Mouse (Mus musculus): Measurements from ENCODE around the gene Nol12. TPM values are rescaled to one million over a fixed set of nuclear protein-coding genes. Genes with fewer than 3 reads are reported as not detected.

The Nol12 gene
- total RNA-seq, 1 experiment from 2014 or later: 18.9 TPM

GRCm38 (mm10) chr15:78984286-78984778 is 49.6 kb downstream of the Nol12 start:
- ATAC-seq (ENCODE audit: extremely low read depth, insufficient number of reproducible peaks, low FRiP score, poor library complexity, severe bottlenecking): no peak

GRCm38 (mm10) chr15:78986536-78987220 is 51.9 kb downstream of the Nol12 start:
- no peak for ATAC-seq (ENCODE audit: extremely low read depth, insufficient number of reproducible peaks, low FRiP score, poor library complexity, severe bottlenecking)

- no peak for ATAC-seq (ENCODE audit: extremely low read depth, insufficient number of reproducible peaks, low FRiP score, poor library complexity, severe bottlenecking)
Observed at GRCm38 (mm10) chr15:78988499-78988971, 53.8 kb downstream of the Nol12 start.

- ATAC-seq (ENCODE audit: extremely low read depth, insufficient number of reproducible peaks, low FRiP score, poor library complexity, severe bottlenecking): no peak
Observed at GRCm38 (mm10) chr15:78989152-78990092, 54.7 kb downstream of the Nol12 start.

GRCm38 (mm10) chr15:78990093-78990463 is 55.3 kb downstream of the Nol12 start:
- no peak for ATAC-seq (ENCODE audit: extremely low read depth, insufficient number of reproducible peaks, low FRiP score, poor library complexity, severe bottlenecking)

GRCm38 (mm10) chr15:78990970-78991525 is 56.3 kb downstream of the Nol12 start:
- ATAC-seq (ENCODE audit: extremely low read depth, insufficient number of reproducible peaks, low FRiP score, poor library complexity, severe bottlenecking): no peak

GRCm38 (mm10) chr15:78992235-78992634 is 57.5 kb downstream of the Nol12 start:
- ATAC-seq (ENCODE audit: extremely low read depth, insufficient number of reproducible peaks, low FRiP score, poor library complexity, severe bottlenecking): no peak

GRCm38 (mm10) chr15:78992925-78993324 is 58.2 kb downstream of the Nol12 start:
- no peak for ATAC-seq (ENCODE audit: extremely low read depth, insufficient number of reproducible peaks, low FRiP score, poor library complexity, severe bottlenecking)

Other genes starting within 250 kb of the Nol12 start
- gene Elfn2, start 216.2 kb upstream of the Nol12 start, total RNA-seq (2017): not detected in 2 replicates
- gene Mfng, start 161.5 kb upstream of the Nol12 start, total RNA-seq (2017): 36.5 and 38.8 TPM in 2 replicates
- 5.0 and 7.2 TPM in 2 replicates for gene Card10, start 131.9 kb upstream of the Nol12 start, total RNA-seq (2017)
- not detected in 2 replicates for gene Cdc42ep1, start 92.3 kb upstream of the Nol12 start, total RNA-seq (2017)
- not detected in 2 replicates for gene Lgals2, start 79.4 kb upstream of the Nol12 start, total RNA-seq (2017)
- 37.2 and 39.5 TPM in 2 replicates for gene Gga1, start 57.7 kb upstream of the Nol12 start, total RNA-seq (2017)
- 1.0 and 2.3 TPM in 2 replicates for gene Gm49510, start 35.3 kb upstream of the Nol12 start, total RNA-seq (2017)
- gene Sh3bp1, start 35.2 kb upstream of the Nol12 start, total RNA-seq (2017): 31.8 and 39.0 TPM in 2 replicates
- 2.1 and 3.7 TPM in 2 replicates for gene Pdxp, start 21.0 kb upstream of the Nol12 start, total RNA-seq (2017)
- 31.7 and 43.2 TPM in 2 replicates for gene Lgals1, start 8.2 kb upstream of the Nol12 start, total RNA-seq (2017)
- 37.2 and 41.9 TPM in 2 replicates for gene Triobp, start 12.8 kb downstream of the Nol12 start, total RNA-seq (2017)
- 3.3 and 6.8 TPM in 2 replicates for gene H1f0, start 93.5 kb downstream of the Nol12 start, total RNA-seq (2017)
- not detected in 2 replicates for gene Galr3, start 107.0 kb downstream of the Nol12 start, total RNA-seq (2017)
- gene Ankrd54, start 128.0 kb downstream of the Nol12 start, total RNA-seq (2017): 19.2 and 22.6 TPM in 2 replicates
- 97.7 and 106 TPM in 2 replicates for gene Eif3l, start 140.2 kb downstream of the Nol12 start, total RNA-seq (2017)
- 31.8 and 32.7 TPM in 2 replicates for gene Micall1, start 174.0 kb downstream of the Nol12 start, total RNA-seq (2017)
- gene Polr2f, start 206.1 kb downstream of the Nol12 start, total RNA-seq (2017): 27.9 and 42.8 TPM in 2 replicates
- 0.12 and 0.49 TPM in 2 replicates for gene 1700088E04Rik, start 206.3 kb downstream of the Nol12 start, total RNA-seq (2017)
- gene Sox10, start 230.3 kb downstream of the Nol12 start, total RNA-seq (2017): not detected in 2 replicates

Measured in neutrophil, adult 5-6 weeks (primary cell).